Mouse (Mus musculus): ENCODE measurements around the gene Ift43. TPM values are rescaled to one million over a fixed set of nuclear protein-coding genes. Genes with fewer than 3 reads are reported as not detected.

Ift43 gene
- polyA plus RNA-seq (2017; shearing (Covaris generic)): 1 to 10 TPM; 3.0 to 5.4 TPM

DNA sequence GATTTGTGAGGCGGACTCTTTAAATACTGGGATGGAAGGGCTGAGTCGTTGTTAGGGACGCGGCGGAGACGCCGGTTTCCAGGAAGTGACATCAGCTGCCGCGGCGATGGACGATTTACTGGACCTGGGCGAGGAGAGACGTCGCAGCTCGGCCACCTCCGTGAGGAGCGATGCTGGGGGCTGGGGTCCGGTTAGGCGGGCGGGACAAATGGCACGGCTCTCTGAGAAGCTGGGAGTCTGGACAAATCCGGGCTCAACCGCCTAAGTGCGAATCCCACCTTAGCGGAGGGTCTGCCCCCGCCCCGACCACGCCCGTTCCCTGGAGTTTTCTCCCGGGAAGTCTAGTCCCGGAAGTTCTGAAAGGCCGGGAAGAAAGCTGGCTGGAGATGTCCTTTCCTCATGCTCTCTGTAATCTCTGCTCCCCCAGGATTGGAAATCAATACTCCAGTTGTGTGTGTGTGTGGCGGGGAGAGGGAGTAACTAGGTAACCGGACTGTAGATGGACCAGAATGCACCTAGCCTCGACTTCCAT, at the start of gene Ift43:
Ift43 (plus strand) TSS at position 61 of the 532 bp plus-strand sequence.

DNA sequence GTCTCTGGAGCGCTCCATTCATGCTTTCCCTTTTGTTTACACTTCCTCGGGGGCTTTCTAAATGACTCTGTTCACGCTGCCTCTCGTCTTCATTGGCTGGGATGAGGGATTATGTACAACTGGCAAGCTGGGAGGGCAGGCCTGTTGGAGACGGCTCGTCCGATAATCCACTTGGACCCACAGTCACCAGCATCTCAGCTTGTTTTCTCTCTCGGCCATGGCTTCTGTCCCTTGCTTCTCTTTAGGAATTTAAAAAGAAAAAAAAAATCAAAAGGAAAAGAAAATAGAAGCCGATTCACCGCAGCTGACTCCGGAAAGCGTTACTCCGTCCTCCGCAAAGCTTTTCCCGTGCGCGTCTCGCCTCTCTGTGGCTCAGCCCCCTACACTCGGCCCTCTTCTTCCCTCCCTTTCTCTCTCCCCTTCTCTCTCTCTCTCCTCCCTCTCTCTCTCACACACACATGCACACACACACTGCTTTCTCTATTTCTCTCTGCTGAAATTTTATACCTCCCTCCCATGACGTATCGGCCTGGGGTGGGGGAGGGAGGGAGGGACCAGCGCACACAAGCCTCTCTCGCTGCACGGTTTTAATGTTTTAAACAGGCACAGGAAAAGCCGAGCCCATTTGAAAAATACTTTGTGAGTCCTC, 3.7 kb upstream of the Ift43 start, which contains the start of gene Tgfb3:
Tgfb3 (minus strand) TSS at position 489 of the 649 bp plus-strand sequence.

Other genes starting within 250 kb of the Ift43 start
- 1 to 10 TPM in 1 of 2 experiments, under 1 TPM in 1; 0.06 to 2.1 TPM for gene Tgfb3, start 3.5 kb upstream of the Ift43 start, polyA plus RNA-seq (2017; shearing (Covaris generic))
- gene Gpatch2l, start 159.3 kb downstream of the Ift43 start, polyA plus RNA-seq (2017; shearing (Covaris generic)): 10 to 100 TPM; 27.1 to 37.7 TPM

All from inflammation-experienced regulatory T-cells (primary cell).